Mouse (Mus musculus) C2C12 (cell line): ENCODE measurements around the gene Tbc1d20. TPM values are rescaled to one million over a fixed set of nuclear protein-coding genes. Genes with fewer than 3 reads are reported as not detected.
A peak's percentile ranks its signal among the peaks of the same experiment; 100 is the strongest.

ENCODE experiments used
- H3K27me3 ChIP-seq: one replicate; pipeline ENCODE4 v1.6.1; 2011; ENCODE audit not compliant: control insufficient read depth, insufficient read depth, insufficient read length
- H3K36me3 ChIP-seq: one replicate; pipeline ENCODE4 v1.6.1; 2011; ENCODE audit not compliant: control insufficient read depth, insufficient read depth
- H3K4me3 ChIP-seq: one replicate; pipeline ENCODE4 v1.5.1; 2011; ENCODE audit warnings: mild to moderate bottlenecking, control low read depth; ENCODE audit not compliant: poor library complexity, insufficient read depth, severe bottlenecking
- H3K79me2 ChIP-seq: one replicate; pipeline ENCODE4 v1.6.1; 2011; ENCODE audit not compliant: control insufficient read depth, insufficient read depth
- H3K79me3 ChIP-seq: one replicate; pipeline ENCODE4 v1.6.1; 2011; ENCODE audit warnings: low read depth, control low read depth
- H3ac ChIP-seq: one replicate; pipeline ENCODE3; 2011; ENCODE audit warnings: low read depth; ENCODE audit not compliant: control insufficient read depth, insufficient read length
- CEBPB ChIP-seq: IDR thresholded peaks from one replicate; pipeline ENCODE4 v1.6.1; 2011; ENCODE audit warnings: low read depth, mild to moderate bottlenecking, control low read depth, moderate library complexity
- CTCF ChIP-seq: IDR thresholded peaks from one replicate; pipeline ENCODE4 v1.5.1; 2011; ENCODE audit not compliant: control insufficient read depth, insufficient read depth, insufficient read length
- FOSL1 ChIP-seq: IDR thresholded peaks from one replicate; pipeline ENCODE4 v1.8.0; 2011; ENCODE audit warnings: mild to moderate bottlenecking, low read length; ENCODE audit not compliant: poor library complexity, insufficient read depth, severe bottlenecking
- MAX ChIP-seq: IDR thresholded peaks from one replicate; pipeline ENCODE4 v1.6.1; 2011; ENCODE audit warnings: mild to moderate bottlenecking, control low read depth
- MYOD1 ChIP-seq: IDR thresholded peaks from one replicate; pipeline ENCODE4 v1.6.1; 2011; ENCODE audit warnings: low read depth; ENCODE audit not compliant: control insufficient read depth, insufficient read length
- MYOG ChIP-seq: IDR thresholded peaks from one replicate; pipeline ENCODE4 v1.6.1; 2011; ENCODE audit not compliant: control insufficient read depth, insufficient read length; ENCODE audit errors: extremely low read depth
- USF1 ChIP-seq: IDR thresholded peaks from one replicate; pipeline ENCODE4 v1.6.1; 2011; ENCODE audit warnings: low read depth, mild to moderate bottlenecking, control low read depth, moderate library complexity
- polyA plus RNA-seq: library from polyadenylated mRNA; unstranded; fragments of >200 nt; fragmentation: generic; extraction: Trizol; gene quantifications from one replicate; pipeline ENCODE4 v1.2.1, GENCODE M21; 2012; ENCODE audit warnings: missing spikeins

Tbc1d20 gene
- polyA plus RNA-seq, 1 experiment, result 32.7 TPM

- peaks cover 2% of the 10 kb centered on the region for H3K79me2 ChIP-seq
- TF ChIP-seq MYOG, result no peak
- no peak for TF ChIP-seq MAX
- no peak for TF ChIP-seq CTCF
- no peak for TF ChIP-seq MYOD1
- TF ChIP-seq CEBPB, result no peak
- TF ChIP-seq USF1, result no peak
- no peak for TF ChIP-seq FOSL1
- no peaks in the 10 kb centered on the region for H3K36me3 ChIP-seq
- no peaks in the 10 kb centered on the region for H3K27me3 ChIP-seq
- no peak overlapping the region for H3ac ChIP-seq
- H3K4me3 ChIP-seq, result no peak overlapping the region
- H3K79me3 ChIP-seq, result peaks cover under 1% of the 10 kb centered on the region
These were observed 43.2 kb downstream of the Tbc1d20 start for GRCm38 (mm10) chr2:152336856-152337255.

- H3K79me3 ChIP-seq, result no peaks in the 10 kb centered on the region
- no peak overlapping the region for H3ac ChIP-seq
- TF ChIP-seq MAX, result no peak
- TF ChIP-seq CEBPB, result no peak
- H3K36me3 ChIP-seq, result no peaks in the 10 kb centered on the region
- H3K79me2 ChIP-seq, result no peaks in the 10 kb centered on the region
- no peak overlapping the region for H3K4me3 ChIP-seq
- H3K27me3 ChIP-seq, result no peaks in the 10 kb centered on the region
These were observed 44.1 kb downstream of the Tbc1d20 start for GRCm38 (mm10) chr2:152337591-152338212.

- Histone ChIP-seq H3K79me2 (no peaks in the 10 kb centered on the region), H3ac (no peak overlapping the region), H3K27me3 (no peaks in the 10 kb centered on the region), H3K4me3 (no peak overlapping the region), H3K36me3 (no peaks in the 10 kb centered on the region), H3K79me3 (no peaks in the 10 kb centered on the region)
- TF ChIP-seq CEBPB (no peak), CTCF (no peak)
These were observed 44.7 kb downstream of the Tbc1d20 start for GRCm38 (mm10) chr2:152338319-152338718.

GRCm38 (mm10) chr2:152339631-152340179, 46.1 kb downstream of the Tbc1d20 start:
- TF ChIP-seq MYOG (no peak), USF1 (no peak)
- H3K79me3 ChIP-seq, result no peaks in the 10 kb centered on the region
- no peak overlapping the region for H3K4me3 ChIP-seq
- no peaks in the 10 kb centered on the region for H3K79me2 ChIP-seq
- H3K36me3 ChIP-seq, result no peaks in the 10 kb centered on the region
- no peaks in the 10 kb centered on the region for H3K27me3 ChIP-seq
- no peak overlapping the region for H3ac ChIP-seq

DNA sequence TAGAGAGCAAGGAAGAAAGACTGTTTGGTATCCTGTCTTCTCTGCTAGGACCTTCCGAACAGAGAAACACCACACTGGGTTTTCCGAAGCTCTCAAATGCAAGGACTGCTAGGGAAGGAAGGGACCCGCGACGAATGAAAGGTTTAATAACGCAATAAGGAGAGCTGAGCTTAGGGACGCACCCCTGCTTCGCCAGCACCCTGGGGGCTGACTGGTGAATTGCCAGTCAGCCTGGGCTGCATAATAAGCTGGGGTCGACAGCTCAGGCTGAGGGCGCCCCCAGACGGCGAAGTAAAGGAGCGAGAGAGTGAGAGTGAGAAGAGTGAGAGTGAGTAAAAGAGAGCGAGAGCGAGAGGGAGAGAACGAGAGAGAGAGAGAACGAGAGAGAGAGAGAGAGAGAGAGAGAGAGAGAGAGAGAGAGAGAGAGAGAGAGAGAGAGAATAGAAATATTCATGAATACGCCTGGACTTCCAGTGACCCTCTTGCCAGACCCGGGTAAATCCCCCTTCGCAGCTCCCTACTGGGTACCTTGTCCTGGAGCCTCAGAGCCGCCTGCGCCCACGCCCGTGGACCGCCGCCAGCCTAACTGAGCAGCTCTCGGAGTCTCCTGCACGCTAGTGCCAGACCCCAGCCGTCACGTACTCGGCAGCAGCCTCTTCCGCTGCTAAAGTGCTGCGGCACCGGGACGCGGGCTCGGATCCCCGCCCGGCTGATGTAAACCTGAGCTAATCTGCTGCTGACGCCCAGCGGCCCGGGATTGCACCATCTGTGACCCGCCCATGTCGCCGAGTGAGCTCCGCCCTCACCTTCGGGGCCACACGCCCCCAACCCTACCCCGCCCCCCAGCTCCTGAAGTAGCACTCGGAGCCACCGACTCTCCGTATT, 49.9 kb downstream of the Tbc1d20 start, which contains the start of gene Trib3:
Gene Trib3 (minus strand): TSS at position 704 of the 885 bp plus-strand sequence.
- peak within 1 kb of the TSS; percentile 67 for H3ac ChIP-seq
- no peaks in the 10 kb centered on the region for H3K27me3 ChIP-seq
- no peaks in the 10 kb centered on the region for H3K79me3 ChIP-seq
- H3K36me3 ChIP-seq, result no peaks in the 10 kb centered on the region
- H3K4me3 ChIP-seq, result peak within 1 kb of the TSS; percentile 40
- H3K79me2 ChIP-seq, result no peaks in the 10 kb centered on the region
- peak; percentile 84 for TF ChIP-seq CEBPB
- peak; percentile 52 for TF ChIP-seq CTCF
- no peak for TF ChIP-seq MAX

GRCm38 (mm10) chr2:152344361-152344760, 50.7 kb downstream of the Tbc1d20 start:
- TF ChIP-seq MAX (no peak), CEBPB (no peak), USF1 (no peak), MYOG (no peak), CTCF (no peak), FOSL1 (no peak), MYOD1 (no peak)
- H3K27me3 ChIP-seq, result no peaks in the 10 kb centered on the region
- H3K4me3 ChIP-seq, result peak overlapping the region; percentile 40

More at GRCm38 (mm10) chr2:152344361-152344760, 50.7 kb downstream of the Tbc1d20 start:
- no peaks in the 10 kb centered on the region for H3K79me2 ChIP-seq
- H3ac ChIP-seq, result no peak overlapping the region
- no peaks in the 10 kb centered on the region for H3K79me3 ChIP-seq
- H3K36me3 ChIP-seq, result no peaks in the 10 kb centered on the region
